Comparison of ENCODE assay signal across 20 mouse cellular contexts in the genomic region with DNA sequence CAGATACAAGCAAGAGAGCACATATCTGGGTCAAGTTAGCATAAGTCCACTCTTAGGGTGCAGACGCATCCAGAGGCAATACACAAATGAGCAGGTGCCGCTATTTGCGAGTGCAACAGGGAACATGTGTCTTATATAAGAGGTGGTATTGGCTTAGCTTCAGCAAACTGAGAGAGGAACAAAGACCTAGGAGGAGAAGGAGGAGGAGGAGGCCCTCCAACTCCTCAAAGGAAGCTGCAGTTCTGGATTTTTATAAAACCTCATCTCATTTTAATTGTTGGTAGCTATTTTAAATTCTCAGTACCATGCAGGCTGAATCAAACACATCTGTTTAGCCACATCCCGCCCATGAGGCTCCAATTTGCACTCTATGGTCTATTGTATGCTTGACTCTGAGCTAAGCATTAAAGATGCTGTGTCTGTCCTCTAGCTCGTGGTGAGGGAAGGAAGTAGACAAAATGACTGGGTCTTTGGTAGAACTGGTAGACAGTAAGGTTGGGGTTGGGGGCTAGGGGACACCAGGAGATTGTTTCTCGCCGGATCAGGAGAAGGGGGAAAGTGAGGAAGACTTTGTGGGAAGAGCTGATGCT. TPM values are rescaled to one million over a fixed set of nuclear protein-coding genes. Genes with fewer than 3 reads are reported as not detected.
A peak's percentile ranks its signal among the peaks of the same experiment; 100 is the strongest.
DNase-seq lines count a peak whose midpoint lies in the region; ATAC-seq and TF ChIP-seq lines count a peak whose summit lies in the region.
"Had no signal": no experiment of that assay in that cellular context is flagged by ENCODE, and none has a peak within 500 bp of the region (broad histone marks: within the 10 kb centered on the region; RNA-seq: fewer than 3 reads in every experiment).

No protein-coding gene starts in this region.

- TF ChIP-seq CTCF in forebrain, postnatal 0 days (IDR thresholded peaks at IDR 0.05; ENCODE audit: low read depth), result no peak
- no peak for TF ChIP-seq CTCF in olfactory bulb, adult 2 months (IDR thresholded peaks at IDR 0.05; ENCODE audit: insufficient read depth, low read depth, low read length)

- H3K27ac ChIP-seq in forebrain, postnatal 0 days (ENCODE audit: low read depth, low read length), result no peak overlapping the region
- H3K27ac ChIP-seq in forebrain, embryonic 14.5 days (ENCODE audit: low read depth, low read length), result no peak overlapping the region
- H3K27ac ChIP-seq in embryonic facial prominence, embryonic 15.5 days (replicated peaks), result no peak overlapping the region
- peak overlapping the region; percentile 52 for H3K27ac ChIP-seq in olfactory bulb, adult 2 months (ENCODE audit: insufficient read depth, low read depth, low read length)
- H3K27ac ChIP-seq in hindbrain, embryonic 16.5 days (ENCODE audit: low read depth, low read length), result no peak overlapping the region
- H3K27ac ChIP-seq: forebrain, embryonic 12.5 days; heart, embryonic 10.5 days; hindbrain, embryonic 13.5 days; intestine, embryonic 15.5 days had no signal

- H3K27me3 ChIP-seq in forebrain, postnatal 0 days (ENCODE audit: insufficient read depth, low read length), result no peaks in the 10 kb centered on the region
- H3K27me3 ChIP-seq in forebrain, embryonic 14.5 days (replicated peaks; ENCODE audit: control insufficient read depth, insufficient read depth, low read length), result no peaks in the 10 kb centered on the region
- no peaks in the 10 kb centered on the region for H3K27me3 ChIP-seq in embryonic facial prominence, embryonic 15.5 days
- H3K27me3 ChIP-seq in hindbrain, embryonic 16.5 days (replicated peaks; ENCODE audit: control insufficient read depth, insufficient read depth, low read length), result no peaks in the 10 kb centered on the region
- H3K27me3 ChIP-seq: forebrain, embryonic 12.5 days; hindbrain, embryonic 13.5 days; intestine, embryonic 15.5 days had no signal

- no peak for DNase-seq in forebrain, postnatal 0 days
- DNase-seq in forebrain, embryonic 14.5 days (ENCODE audit: low spot score), result no peak
- peak; percentile 28 to 54 for DNase-seq in left cerebral cortex, postnatal 25 days (ENCODE audit: low spot score in 2 of 2)
- no peak for DNase-seq in left cerebral cortex, postnatal 14 days (ENCODE audit: low spot score in 2 of 2)
- no peak for DNase-seq in cerebellum, adult 9-10 months
- DNase-seq: adrenal gland, postnatal 14 days; cerebellum, adult 2 months; cerebellum, postnatal 14 days; gastrocnemius, postnatal 10 days; heart, adult 18-20 months; heart, postnatal 10 days; heart, postnatal 4 days had no signal

- H3K4me1 ChIP-seq in forebrain, postnatal 0 days (ENCODE audit: insufficient read depth), result no peaks in the 10 kb centered on the region
- H3K4me1 ChIP-seq in forebrain, embryonic 14.5 days (ENCODE audit: control insufficient read depth, insufficient read depth, low read length), result no peaks in the 10 kb centered on the region
- peaks cover 32% of the 10 kb centered on the region for H3K4me1 ChIP-seq in embryonic facial prominence, embryonic 15.5 days
- peaks cover 11% of the 10 kb centered on the region; the same call in 1 of the 2 replicates for H3K4me1 ChIP-seq in olfactory bulb, adult 2 months (ENCODE audit: control insufficient read depth, insufficient read depth, low read length)
- H3K4me1 ChIP-seq in hindbrain, embryonic 16.5 days (ENCODE audit: control insufficient read depth, insufficient read depth, low read depth, low read length), result no peaks in the 10 kb centered on the region
- H3K4me1 ChIP-seq: forebrain, embryonic 12.5 days; heart, embryonic 10.5 days; hindbrain, embryonic 13.5 days; intestine, embryonic 15.5 days had no signal

- H3K36me3 ChIP-seq in forebrain, postnatal 0 days (ENCODE audit: insufficient read depth), result no peaks in the 10 kb centered on the region
- no peaks in the 10 kb centered on the region for H3K36me3 ChIP-seq in forebrain, embryonic 14.5 days (ENCODE audit: control insufficient read depth, insufficient read depth, low read length)
- H3K36me3 ChIP-seq in embryonic facial prominence, embryonic 15.5 days, result no peaks in the 10 kb centered on the region
- H3K36me3 ChIP-seq in hindbrain, embryonic 16.5 days (ENCODE audit: control insufficient read depth, insufficient read depth, low read length), result no peaks in the 10 kb centered on the region
- H3K36me3 ChIP-seq: forebrain, embryonic 12.5 days; heart, embryonic 10.5 days; hindbrain, embryonic 13.5 days; intestine, embryonic 15.5 days had no signal

- 81% methylated on average over 7 of the region's 7 CpGs for WGBS in forebrain, postnatal 0 days
- WGBS in forebrain, embryonic 14.5 days, result 86% methylated on average over 7 of the region's 7 CpGs
- 55% methylated on average over 7 of the region's 7 CpGs for WGBS in embryonic facial prominence, embryonic 15.5 days
- WGBS in olfactory bulb, adult 2 months, result 42% methylated on average over 7 of the region's 7 CpGs
- 88% methylated on average over 7 of the region's 7 CpGs for WGBS in hindbrain, embryonic 16.5 days

- TF ChIP-seq POLR2A in olfactory bulb, adult 2 months (IDR thresholded peaks at IDR 0.05; ENCODE audit: insufficient read depth, low read depth, low read length), result no peak

- intact Hi-C loops in left cerebral cortex, postnatal 25 days (cut with DNase I), result no loop called here
- intact Hi-C loops in left cerebral cortex, postnatal 14 days (cut with DNase I), result no loop called here

- H3K9ac ChIP-seq in forebrain, postnatal 0 days, result no peak overlapping the region
- no peak overlapping the region for H3K9ac ChIP-seq in forebrain, embryonic 14.5 days (ENCODE audit: low read length)
- H3K9ac ChIP-seq in embryonic facial prominence, embryonic 15.5 days, result no peak overlapping the region
- H3K9ac ChIP-seq in hindbrain, embryonic 16.5 days (ENCODE audit: low read depth, low read length), result no peak overlapping the region
- H3K9ac ChIP-seq: forebrain, embryonic 12.5 days; hindbrain, embryonic 13.5 days; intestine, embryonic 15.5 days had no signal

- peak; percentile 36; the same call in 1 of the 2 replicates for ATAC-seq in forebrain, postnatal 0 days
- no peak for ATAC-seq in forebrain, embryonic 14.5 days
- ATAC-seq in embryonic facial prominence, embryonic 15.5 days (ENCODE audit: insufficient number of reproducible peaks, low FRiP score, low TSS enrichment, low read depth), result peak; percentile 62; the same call in 1 of the 2 replicates
- no peak for ATAC-seq in hindbrain, embryonic 16.5 days
- ATAC-seq: intestine, embryonic 15.5 days had no signal

- no peak overlapping the region for H3K4me2 ChIP-seq in forebrain, postnatal 0 days (ENCODE audit: low read depth)
- no peak overlapping the region for H3K4me2 ChIP-seq in forebrain, embryonic 14.5 days (ENCODE audit: low read length)
- no peak overlapping the region for H3K4me2 ChIP-seq in embryonic facial prominence, embryonic 15.5 days (replicated peaks)
- no peak overlapping the region for H3K4me2 ChIP-seq in hindbrain, embryonic 16.5 days (ENCODE audit: low read length)
- H3K4me2 ChIP-seq: forebrain, embryonic 12.5 days; hindbrain, embryonic 13.5 days; intestine, embryonic 15.5 days had no signal

- no peak overlapping the region for H3K4me3 ChIP-seq in forebrain, postnatal 0 days (ENCODE audit: low read depth, low read length)
- H3K4me3 ChIP-seq in forebrain, embryonic 14.5 days (ENCODE audit: low read depth, low read length), result no peak overlapping the region
- no peak overlapping the region for H3K4me3 ChIP-seq in embryonic facial prominence, embryonic 15.5 days (replicated peaks)
- no peak overlapping the region for H3K4me3 ChIP-seq in olfactory bulb, adult 2 months (ENCODE audit: insufficient read depth, low read depth, low read length)
- H3K4me3 ChIP-seq in hindbrain, embryonic 16.5 days (ENCODE audit: low read length), result no peak overlapping the region
- H3K4me3 ChIP-seq: forebrain, embryonic 12.5 days; heart, embryonic 10.5 days; hindbrain, embryonic 13.5 days; intestine, embryonic 15.5 days had no signal

- H3K9me3 ChIP-seq in forebrain, postnatal 0 days (ENCODE audit: low read length), result no peaks in the 10 kb centered on the region
- no peaks in the 10 kb centered on the region for H3K9me3 ChIP-seq in forebrain, embryonic 14.5 days (replicated peaks; ENCODE audit: control insufficient read depth, low read length)
- H3K9me3 ChIP-seq in embryonic facial prominence, embryonic 15.5 days (replicated peaks), result no peaks in the 10 kb centered on the region
- H3K9me3 ChIP-seq in hindbrain, embryonic 16.5 days (ENCODE audit: control insufficient read depth, low read length), result no peaks in the 10 kb centered on the region
- H3K9me3 ChIP-seq: forebrain, embryonic 12.5 days; heart, embryonic 10.5 days; hindbrain, embryonic 13.5 days; intestine, embryonic 15.5 days had no signal

RNA-seq across cellular contexts. Expression of gene Timp3, which starts 20.5 kb away (rescaled TPM):
- total RNA-seq in forebrain, postnatal 0 days (2014; rRNA removed), result 33.5 and 62.9 TPM in 2 replicates
- polyA plus RNA-seq in forebrain, postnatal 0 days (2015; fragmentation: Nextera tagmentation; extraction: Ambion mirVana), result 17.2 and 33.6 TPM in 2 replicates
- polyA plus RNA-seq in forebrain, embryonic 14.5 days (2014; fragmentation: Nextera tagmentation; extraction: Ambion mirVana), result 7.9 and 13.8 TPM in 2 replicates
- 10 to 100 TPM; 55.3 to 63.8 TPM for total RNA-seq in left cerebral cortex, postnatal 25 days (2021)
- total RNA-seq in left cerebral cortex, postnatal 14 days (2021), result 10 to 100 TPM; 49.1 to 51.5 TPM
- 81.4 and 82.5 TPM in 2 replicates for polyA plus RNA-seq in embryonic facial prominence, embryonic 15.5 days (2015; fragmentation: Nextera tagmentation; extraction: Ambion mirVana)
- 64.3 and 543 TPM in 2 replicates for polyA plus RNA-seq in olfactory bulb, adult 2 months (2012; ENCODE audit: insufficient read depth, insufficient read length, low replicate concordance, missing spikeins)
- polyA plus RNA-seq in hindbrain, embryonic 16.5 days (2015; fragmentation: Nextera tagmentation; extraction: Ambion mirVana), result 56.1 and 58.9 TPM in 2 replicates
- total RNA-seq: MEL had no signal

Comparison
In these comparisons a context has a peak if more than half of its experiments do, and no peak if none do; other contexts are left out.
1. ATAC-seq: peak in forebrain, postnatal 0 days (single experiment) and embryonic facial prominence, embryonic 15.5 days (single experiment); none in forebrain, embryonic 14.5 days (single experiment) and hindbrain, embryonic 16.5 days (single experiment).
2. DNase-seq: peak in left cerebral cortex, postnatal 25 days (2 of 2); none in forebrain, postnatal 0 days (single experiment), forebrain, embryonic 14.5 days (single experiment), left cerebral cortex, postnatal 14 days (0 of 2) and cerebellum, adult 9-10 months (single experiment).